Mouse (Mus musculus) c-Kit-positive CD71-positive TER-119-negative erythroid progenitor cells, embryonic 14.5 days (primary cell): ENCODE measurements at regions not wholly inside any gene's neighbourhood (a gene's known extent, or its start where the extent isn't known, plus 50 kb on each side); places are given as distances from the start of the nearest gene placed in this dataset.

Experiments used
- DNase-seq: peaks from one replicate; pipeline ENCODE4 v3.0.0-alpha.2; 2013; ENCODE audit warnings: low read depth

DNA sequence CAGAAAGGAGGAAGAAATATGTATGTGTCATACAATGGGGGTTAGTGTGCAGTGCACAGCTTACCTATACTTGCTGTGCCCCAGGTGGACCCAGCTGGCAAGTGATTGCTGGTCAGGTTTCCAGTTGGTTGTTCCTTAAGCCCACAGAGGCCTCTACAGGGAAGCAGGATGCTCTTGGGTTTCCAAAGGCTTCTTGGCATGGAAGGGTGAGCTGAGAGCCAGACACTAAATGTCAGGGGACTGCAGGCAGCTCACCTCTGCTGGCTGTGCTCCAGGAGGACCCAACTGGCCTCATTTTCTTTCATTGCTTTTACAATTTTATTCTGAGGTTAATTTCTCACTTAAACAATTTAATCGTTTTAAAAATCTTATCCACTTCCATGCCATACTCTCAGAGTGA lies 108.1 kb downstream of the Gm10184 start:
- no peak for DNase-seq

DNA sequence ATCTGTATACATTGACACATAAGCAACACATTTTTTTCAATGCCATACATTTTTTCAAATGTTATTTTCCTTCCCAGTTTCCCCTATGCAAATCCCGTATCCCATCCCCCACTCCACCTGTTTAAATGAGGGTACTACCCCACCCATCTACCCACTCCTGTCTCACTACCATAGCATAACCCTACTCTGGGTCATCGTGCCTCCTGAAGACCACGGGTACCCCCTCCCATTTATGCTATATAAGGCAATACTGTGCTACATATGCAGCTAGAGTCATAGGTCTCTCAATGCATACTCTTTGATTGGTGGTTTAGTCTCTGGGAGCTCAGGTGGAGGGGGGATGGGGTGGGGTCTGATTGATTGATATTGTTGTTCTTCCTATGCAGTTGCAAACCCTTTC lies 132.7 kb downstream of the Gm10184 start:
- no peak for DNase-seq

DNA sequence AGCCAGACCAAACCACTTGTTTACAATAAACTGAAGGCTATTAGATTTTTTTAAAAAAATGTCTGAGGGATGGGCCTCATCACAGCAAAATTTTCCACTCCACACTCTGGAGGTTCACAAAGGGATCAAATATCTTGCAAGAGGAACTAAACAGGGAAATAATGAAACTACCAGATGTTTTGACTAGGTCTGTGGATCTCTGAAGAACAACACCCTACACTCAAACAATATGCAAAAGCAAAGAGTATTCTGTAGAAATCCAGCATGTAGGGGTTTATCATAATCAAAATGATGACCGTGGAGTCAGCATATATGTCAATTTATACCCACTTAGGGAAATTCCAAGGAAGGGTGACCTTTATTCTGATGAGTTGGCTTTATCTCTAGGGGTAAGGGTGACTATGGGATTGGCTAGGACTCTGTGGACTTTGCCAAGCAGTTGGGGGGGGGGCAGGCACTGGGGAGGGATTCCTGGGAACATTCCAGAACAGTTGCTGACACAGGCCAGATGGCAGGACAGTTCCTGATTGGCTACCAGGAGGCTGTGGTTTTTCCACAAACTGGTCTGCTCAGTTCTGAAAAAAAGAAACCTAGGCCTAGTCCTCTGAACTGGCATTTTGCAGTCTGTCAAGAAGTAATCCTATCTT lies 143.9 kb downstream of the Gm10184 start:
- no peak for DNase-seq

DNA sequence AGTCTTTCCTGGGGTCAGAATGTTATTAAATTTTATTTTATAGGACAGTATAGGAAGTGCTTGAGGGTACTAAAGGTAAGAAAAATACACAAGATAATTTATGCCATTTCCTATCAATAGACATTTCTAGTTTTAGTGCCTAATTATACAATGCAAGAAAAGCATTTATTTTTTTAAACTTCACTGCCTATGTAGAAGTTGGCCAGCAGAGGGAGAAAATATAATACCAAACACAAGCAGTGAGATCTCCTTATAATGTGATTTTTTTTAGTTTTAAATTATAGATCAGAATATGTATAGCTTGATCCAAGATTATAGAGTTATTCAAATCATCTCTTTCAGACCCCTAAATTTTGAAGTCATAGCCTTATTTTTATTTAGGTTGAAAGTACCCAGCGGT lies 172.8 kb downstream of the Gm10184 start:
- no peak for DNase-seq

DNA sequence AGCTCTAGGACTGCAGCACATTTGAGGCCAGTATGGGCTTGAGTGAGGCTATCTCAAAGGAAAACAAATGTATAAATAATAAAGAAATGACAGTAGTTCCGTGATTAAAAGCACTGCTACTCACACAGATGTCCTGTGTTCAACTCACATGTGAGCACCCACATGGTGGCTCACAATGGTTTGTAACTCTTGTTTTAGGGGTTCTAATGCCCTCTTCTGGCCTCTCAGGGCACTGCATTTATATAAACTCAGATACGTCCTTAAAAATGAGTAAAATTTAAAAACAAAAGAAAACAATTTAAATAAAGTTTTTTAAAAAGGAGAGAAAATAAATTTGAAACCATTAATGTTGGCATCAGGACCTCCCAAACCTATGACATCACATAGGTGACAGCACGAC lies 184.7 kb downstream of the Gm10184 start:
- DNase-seq = no peak

DNA sequence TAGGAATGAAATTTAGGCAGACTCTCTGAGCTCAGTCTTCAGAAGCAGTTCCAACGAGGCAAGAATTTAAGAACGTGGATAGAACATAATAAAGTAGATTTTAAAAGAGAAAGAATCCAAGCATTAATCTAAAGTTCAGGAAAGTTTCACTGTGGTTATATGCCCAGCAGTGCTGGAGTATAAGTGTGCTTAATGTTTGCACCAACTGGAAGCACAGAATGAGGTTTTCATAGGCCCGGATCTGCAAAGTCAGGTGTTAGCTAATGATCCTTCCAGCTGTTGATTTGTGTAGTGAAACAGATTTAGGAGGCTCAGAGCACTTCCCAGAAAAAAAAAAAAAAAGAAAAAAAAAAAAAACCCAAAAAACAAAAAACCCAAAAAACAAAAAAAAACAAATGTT lies 228.5 kb downstream of the Gm10184 start:
- DNase-seq = no peak

DNA sequence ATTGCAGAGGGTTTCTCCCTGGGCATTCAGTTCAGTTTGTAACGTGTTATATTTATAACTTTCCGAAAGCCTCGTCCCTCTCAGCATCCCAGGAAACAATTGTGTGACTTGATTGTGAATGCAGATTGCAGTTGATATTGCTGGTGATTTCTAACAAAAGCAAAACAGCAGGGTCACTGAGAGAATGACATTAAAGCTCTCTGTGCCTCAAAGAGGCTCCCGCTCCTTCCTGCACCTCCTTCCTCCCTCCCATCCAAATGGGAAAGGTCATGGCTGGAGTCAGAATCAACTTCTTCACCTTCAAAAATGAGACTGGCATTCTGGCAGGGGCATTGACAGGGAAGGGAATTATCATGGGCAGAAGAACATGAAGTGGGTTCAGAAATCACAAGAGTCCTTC lies 251.9 kb downstream of the Gm10184 start:
- DNase-seq = no peak

DNA sequence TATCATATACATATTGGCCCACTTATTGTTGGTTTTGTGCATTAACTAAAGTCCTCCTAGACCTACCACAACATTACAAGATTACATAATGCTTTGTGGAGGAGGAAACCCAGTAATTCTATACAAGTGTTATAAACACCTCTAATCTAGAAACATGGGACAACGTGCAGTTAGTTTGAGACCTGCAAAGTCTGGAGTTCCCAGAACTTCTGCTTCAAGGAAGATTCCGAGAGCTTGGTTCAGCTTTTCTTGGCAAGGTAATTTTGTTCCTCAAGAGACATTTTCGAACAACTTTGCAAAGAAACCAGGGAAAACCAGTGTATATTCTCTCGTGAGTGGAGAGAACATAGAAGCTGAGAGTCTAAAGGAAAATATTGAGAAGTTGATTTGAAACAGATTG lies 254.0 kb downstream of the Gm10184 start:
- DNase-seq = no peak

DNA sequence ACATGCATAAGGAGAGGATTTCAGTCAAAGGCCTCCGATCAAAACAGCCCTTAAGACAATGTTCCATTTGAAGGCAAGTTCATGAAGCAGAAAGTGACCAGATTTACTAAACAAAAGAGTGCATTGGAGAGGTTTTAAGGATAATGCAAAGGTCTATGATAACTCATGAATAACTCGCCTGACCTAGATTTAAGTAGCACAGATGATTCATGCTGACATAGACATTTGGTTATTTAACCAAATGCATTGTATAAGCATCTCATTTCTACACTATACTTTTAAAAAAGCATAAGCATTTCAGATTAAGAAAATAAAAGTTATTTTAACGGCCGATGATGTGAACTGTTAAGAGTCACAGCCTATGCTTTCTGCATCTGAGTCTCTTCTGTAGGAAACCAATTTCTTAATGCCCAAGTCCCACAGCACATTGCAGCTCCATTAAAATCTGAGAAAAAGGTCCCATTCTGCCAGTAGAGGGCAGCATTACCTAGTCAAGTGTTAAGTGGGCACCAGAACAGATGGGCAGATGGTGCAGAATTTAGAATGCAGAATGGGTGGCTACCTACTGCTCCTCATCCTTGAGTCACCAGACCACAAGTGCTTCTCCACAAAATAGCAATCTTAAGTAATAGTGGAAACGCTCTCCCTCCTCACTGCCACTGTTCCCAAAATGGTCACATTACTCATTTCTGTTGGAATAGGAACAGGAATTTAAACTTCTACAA lies 256.0 kb downstream of the Gm10184 start:
- peak; percentile 6 for DNase-seq

DNA sequence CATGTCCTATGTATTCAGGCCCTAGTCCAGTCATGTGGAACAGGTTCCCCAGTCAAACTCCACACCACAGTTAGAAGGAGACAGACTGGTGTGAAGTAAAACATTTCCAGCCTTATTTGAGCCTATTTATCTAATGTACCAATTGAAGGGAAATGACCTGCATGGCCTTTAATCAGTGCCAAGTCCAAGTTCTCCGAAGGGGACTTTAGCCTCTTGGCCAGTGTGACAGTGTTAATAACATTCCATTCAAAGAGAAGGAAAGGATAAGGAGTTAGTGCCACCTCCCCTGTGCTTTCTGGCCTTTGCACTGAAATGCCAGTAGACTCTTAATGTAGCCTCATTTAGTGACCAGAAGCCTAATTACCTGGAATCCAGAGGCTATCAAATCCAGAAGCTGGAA lies 264.2 kb downstream of the Gm10184 start:
- DNase-seq = no peak
